Mouse (Mus musculus) midbrain, postnatal 0 days (tissue): ENCODE measurements around the gene Kdsr. TPM values are rescaled to one million over a fixed set of nuclear protein-coding genes. Genes with fewer than 3 reads are reported as not detected.

Experiments
- ATAC-seq: fragments of 200-750 bp; cut with Nextera tagmentation; 2 replicates; pipeline ENCODE4 v1.8.0; 2017; ENCODE audit warnings: moderate number of reproducible peaks, mild to moderate bottlenecking, moderate TSS enrichment, moderate library complexity; ENCODE audit not compliant: low FRiP score
- DNase-seq: peaks from one replicate; pipeline ENCODE4 v3.0.0-alpha.2; 2015; ENCODE audit warnings: low spot score
- H3K27ac ChIP-seq: fragments of 300-500 bp; sonication (generic); 2 replicates; pipeline ENCODE4 v1.5.1; 2014; ENCODE audit warnings: low read depth, mild to moderate bottlenecking, low read length, mixed read lengths
- H3K27me3 ChIP-seq: fragments of 300-500 bp; sonication (generic); 2 replicates; pipeline ENCODE4 v1.6.1; 2014; ENCODE audit warnings: low read length, control low read depth, mixed read lengths; ENCODE audit not compliant: insufficient read depth
- H3K36me3 ChIP-seq: fragments of 300-500 bp; sonication (generic); 2 replicates; pipeline ENCODE4 v1.6.1; 2014; ENCODE audit warnings: low read length, control low read depth, mixed read lengths; ENCODE audit not compliant: insufficient read depth
- H3K4me1 ChIP-seq: fragments of 300-500 bp; sonication (generic); 2 replicates; pipeline ENCODE4 v1.6.1; 2014; ENCODE audit warnings: mild to moderate bottlenecking, control low read depth, antibody characterized with exemption, low read length, mixed read lengths; ENCODE audit not compliant: insufficient read depth
- H3K4me2 ChIP-seq: fragments of 300-500 bp; sonication (generic); 2 replicates; pipeline ENCODE4 v1.6.1; 2014; ENCODE audit warnings: low read depth, mild to moderate bottlenecking, low read length, mixed read lengths; ENCODE audit not compliant: poor library complexity, severe bottlenecking
- H3K4me3 ChIP-seq: fragments of 300-500 bp; sonication (generic); 2 replicates; pipeline ENCODE4 v1.5.1; 2014; ENCODE audit warnings: low read depth, mild to moderate bottlenecking, low read length, moderate library complexity
- H3K9ac ChIP-seq: fragments of 300-500 bp; sonication (generic); replicated peaks from 2 replicates; pipeline ENCODE4 v1.6.1; 2014; ENCODE audit warnings: mild to moderate bottlenecking, low read length, moderate library complexity, mixed read lengths; ENCODE audit not compliant: poor library complexity, severe bottlenecking
- H3K9me3 ChIP-seq: fragments of 300-500 bp; sonication (generic); 2 replicates; pipeline ENCODE4 v1.6.1; 2016; ENCODE audit warnings: low read length, control low read depth
- CTCF ChIP-seq: IDR thresholded peaks from 2 replicates; pipeline ENCODE4 v1.5.1; 2016; ENCODE audit warnings: antibody characterized with exemption, mild to moderate bottlenecking
- WGBS: fragments of 180-500 bp; shearing (Covaris S2); extraction: QIAGEN DNeasy Blood & Tissue Kit; methylation state at CpG from one replicate; pipeline ENCODE4 v1.1.7; 2014; 5-methylcytosine and 5-hydroxymethylcytosine counted together
- polyA plus RNA-seq: library from polyadenylated mRNA; unstranded; fragments of >200 nt; fragmentation: Nextera tagmentation; extraction: Ambion mirVana; gene quantifications from 2 replicates; pipeline ENCODE4 v1.2.1, GENCODE M21; 2015
- total RNA-seq: library from RNA; depleted of rRNA; stranded (reverse); fragments of >200 nt; gene quantifications from 2 replicates; pipeline ENCODE4 v1.2.3, GENCODE M21; 2014; rRNA removed

Kdsr gene
- total and polyA plus RNA-seq, 2 experiments from 2014 or later: 10.6 to 17.1 TPM

- Histone ChIP-seq H3K9me3 (no peaks in the 10 kb centered on the region), H3K27ac (no peak overlapping the region), H3K27me3 (no peaks in the 10 kb centered on the region), H3K4me2 (no peak overlapping the region), H3K4me1 (0 out of 2 replicates have a peak, but pooled peaks cover 3% of the 10 kb centered on the region), H3K4me3 (no peak overlapping the region), H3K9ac (no peak overlapping the region), H3K36me3 (no peaks in the 10 kb centered on the region)
- ATAC-seq: no peak
- no peak for TF ChIP-seq CTCF
- no peak for DNase-seq
- WGBS: 86% methylated on average over 3 of the region's 3 CpGs
Measured at GRCm38 (mm10) chr1:106684546-106684945, 75.0 kb downstream of the Kdsr start.

GRCm38 (mm10) chr1:106682829-106683228 lies 76.7 kb downstream of the Kdsr start:
- ATAC-seq: no peak
- no peak for TF ChIP-seq CTCF
- H3K27ac ChIP-seq: no peak overlapping the region

GRCm38 (mm10) chr1:106679800-106680515 lies 79.6 kb downstream of the Kdsr start:
- WGBS: 74% methylated on average over 6 of the region's 6 CpGs
- no peak for TF ChIP-seq CTCF

More at GRCm38 (mm10) chr1:106682829-106683228, 76.7 kb downstream of the Kdsr start:
- Histone ChIP-seq H3K9ac (no peak overlapping the region), H3K4me2 (no peak overlapping the region), H3K27me3 (no peaks in the 10 kb centered on the region), H3K9me3 (no peaks in the 10 kb centered on the region), H3K4me3 (no peak overlapping the region), H3K4me1 (no peaks in the 10 kb centered on the region), H3K36me3 (no peaks in the 10 kb centered on the region)
- no peak for DNase-seq
- 88% methylated on average over 3 of the region's 3 CpGs for WGBS

GRCm38 (mm10) chr1:106678060-106678478 lies 81.5 kb downstream of the Kdsr start:
- no peak overlapping the region for H3K4me2 ChIP-seq
- DNase-seq: no peak
- H3K27me3 ChIP-seq: no peaks in the 10 kb centered on the region
- no peaks in the 10 kb centered on the region for H3K36me3 ChIP-seq
- ATAC-seq: no peak
- no peaks in the 10 kb centered on the region for H3K9me3 ChIP-seq
- no peak overlapping the region for H3K4me3 ChIP-seq
- WGBS: 88% methylated on average over 5 of the region's 5 CpGs
- no peak for TF ChIP-seq CTCF
- H3K4me1 ChIP-seq: no peaks in the 10 kb centered on the region
- H3K9ac ChIP-seq: no peak overlapping the region
- H3K27ac ChIP-seq: no peak overlapping the region

More at GRCm38 (mm10) chr1:106679800-106680515, 79.6 kb downstream of the Kdsr start:
- Histone ChIP-seq H3K27ac (no peak overlapping the region), H3K9me3 (no peaks in the 10 kb centered on the region), H3K4me2 (no peak overlapping the region), H3K4me3 (no peak overlapping the region), H3K27me3 (no peaks in the 10 kb centered on the region), H3K36me3 (no peaks in the 10 kb centered on the region), H3K9ac (no peak overlapping the region), H3K4me1 (no peaks in the 10 kb centered on the region)
- ATAC-seq (no peak), DNase-seq (no peak)

Other genes starting within 250 kb of the Kdsr start
- gene Bcl2, start 45.5 kb downstream of the Kdsr start, total RNA-seq: 13.5 and 18.8 TPM in 2 replicates
- gene Bcl2, start 45.5 kb downstream of the Kdsr start, polyA plus RNA-seq: 6.8 and 9.0 TPM in 2 replicates
- 20.1 and 23.9 TPM in 2 replicates for gene Vps4b, start 37.0 kb upstream of the Kdsr start, total RNA-seq
- gene Vps4b, start 37.0 kb upstream of the Kdsr start, polyA plus RNA-seq: 23.1 and 23.4 TPM in 2 replicates
- 0.71 TPM in 1 of 2 replicates, not detected in the other for gene Serpinb5, start 101.4 kb upstream of the Kdsr start, total RNA-seq
- 0.15 TPM in 1 of 2 replicates, not detected in the other for gene Serpinb5, start 101.4 kb upstream of the Kdsr start, polyA plus RNA-seq
- gene Serpinb12, start 174.7 kb upstream of the Kdsr start, total RNA-seq: 0.27 TPM in 1 of 2 replicates, not detected in the other
- not detected in 2 replicates for gene Serpinb12, start 174.7 kb upstream of the Kdsr start, polyA plus RNA-seq
- not detected in 2 replicates for gene Serpinb13, start 221.3 kb upstream of the Kdsr start, total RNA-seq
- not detected in 2 replicates for gene Serpinb13, start 221.3 kb upstream of the Kdsr start, polyA plus RNA-seq